Mouse (Mus musculus): Measurements from ENCODE around the gene Acbd3. TPM values are rescaled to one million over a fixed set of nuclear protein-coding genes. Genes with fewer than 3 reads are reported as not detected.

Gene Acbd3
- total and polyA plus RNA-seq, 3 experiments: 17.8 to 23.2 TPM; not detected in 1

DNA sequence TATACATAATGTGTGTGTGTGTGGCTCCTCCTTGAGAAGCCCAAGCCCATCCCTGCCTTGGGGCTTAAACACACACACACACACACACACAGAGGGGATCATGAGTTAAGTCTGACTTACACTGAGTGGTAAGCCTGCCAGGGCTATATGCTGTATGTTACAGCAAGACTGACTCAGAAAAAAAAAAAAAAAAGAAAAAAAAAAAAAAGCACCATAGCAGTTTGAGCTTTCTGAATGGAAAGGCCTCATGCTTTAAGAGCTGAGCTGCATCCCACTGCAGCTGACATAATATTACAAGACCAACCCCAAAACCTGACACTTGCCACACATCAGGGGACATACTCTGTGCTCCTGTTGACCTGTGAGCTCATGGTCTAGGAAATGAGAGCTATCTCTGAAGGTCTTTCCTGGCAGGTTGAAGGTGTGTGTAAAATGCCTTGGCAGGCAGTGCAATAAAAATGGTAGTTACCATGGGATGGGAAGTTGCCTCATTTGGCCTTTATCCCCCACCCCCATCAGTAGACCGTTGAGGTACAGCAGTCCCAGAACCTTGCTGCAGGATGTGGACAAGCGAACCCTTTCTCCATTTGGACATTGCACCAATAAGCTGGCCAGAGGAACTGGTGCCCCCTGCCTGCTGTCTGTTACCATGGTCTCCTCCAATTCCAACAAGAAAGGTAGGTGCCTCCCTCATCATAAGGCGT, 31.6 kb downstream of the Acbd3 start:
- Histone ChIP-seq H3K4me3 (ENCODE audit: control insufficient read depth in 1 of 2, insufficient read depth in 1 of 2, low read depth in 2 of 2, low read length in 2 of 2) (no peak overlapping the region), H3K9ac (ENCODE audit: control insufficient read depth, low read depth, low read length, poor library complexity, severe bottlenecking) (no peak overlapping the region), H3K36me3 (ENCODE audit: control insufficient read depth in 1 of 2, insufficient read depth in 2 of 2, low read length in 2 of 2) (peaks cover 0 to 2% of the 10 kb centered on the region in 2 experiments; a peak in 1 of 4 replicates), H3K4me1 (ENCODE audit: control insufficient read depth in 1 of 2, insufficient read depth in 2 of 2, low read length in 2 of 2) (no peaks in the 10 kb centered on the region), H3K27me3 (ENCODE audit: control insufficient read depth in 1 of 2, insufficient read depth in 2 of 2, low read length in 2 of 2) (no peaks in the 10 kb centered on the region), H3K9me3 (replicated peaks; ENCODE audit: insufficient read depth, low read length) (no peaks in the 10 kb centered on the region), H3K27ac (ENCODE audit: control insufficient read depth, low read depth, low read length) (no peak overlapping the region), H3K79me2 (ENCODE audit: control insufficient read depth, insufficient read depth, low read length, poor library complexity) (no peaks in the 10 kb centered on the region)
- TF ChIP-seq EP300 (IDR thresholded peaks at IDR 0.05; ENCODE audit: low read depth in 1 of 2, low read length in 2 of 2) (no peak), ZNF384 (IDR thresholded peaks at IDR 0.05; ENCODE audit: low read depth, low read length) (peak; percentile 81)
- no peak for DNase-seq (ENCODE audit: low read depth, low spot score)

DNA sequence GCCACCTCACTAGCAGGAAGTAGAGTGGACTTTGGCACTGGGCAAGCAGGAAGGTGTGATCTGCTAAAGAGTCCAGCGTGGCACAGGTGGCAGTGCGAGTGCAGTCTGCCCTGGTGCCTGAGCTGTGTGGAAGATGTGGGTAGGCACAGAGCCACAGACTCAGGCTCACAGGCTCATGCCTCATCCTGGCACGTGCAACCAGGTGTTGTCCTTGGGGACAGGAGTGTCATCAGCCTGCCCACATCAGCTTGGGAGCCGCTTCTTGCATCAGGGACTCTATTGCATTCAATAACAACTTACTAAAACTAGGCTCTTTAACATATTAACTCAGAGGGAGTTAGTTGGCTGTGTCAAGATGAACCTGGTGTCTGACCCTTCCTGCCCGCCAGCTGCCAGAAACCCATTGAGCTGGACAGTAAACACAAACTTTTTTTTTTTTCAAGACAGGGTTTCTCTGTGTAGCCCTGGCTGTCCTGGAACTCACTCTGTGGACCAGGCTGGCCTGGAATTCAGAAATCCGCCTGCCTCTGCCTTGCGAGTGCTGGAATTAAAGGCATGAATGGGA, 32.2 kb downstream of the Acbd3 start:
- no peak overlapping the region for H3K27ac ChIP-seq (ENCODE audit: control insufficient read depth, low read depth, low read length)
- no peak for TF ChIP-seq MYB (IDR thresholded peaks at IDR 0.05; ENCODE audit: low read depth, low read length)
- TF ChIP-seq HCFC1 (IDR thresholded peaks at IDR 0.05; ENCODE audit: low read depth, low read length): no peak
- TF ChIP-seq TAL1 (IDR thresholded peaks at IDR 0.05; ENCODE audit: low read length): no peak
- TF ChIP-seq CTCF (IDR thresholded peaks at IDR 0.05 in 2 of 3, conservative IDR thresholded peaks at IDR 0.05 in 1 of 3; ENCODE audit: control insufficient read depth in 1 of 3, insufficient read depth in 1 of 3, low read depth in 2 of 3, low read length in 3 of 3, poor library complexity in 1 of 3, severe bottlenecking in 1 of 3): no peak
- TF ChIP-seq EP300 (IDR thresholded peaks at IDR 0.05; ENCODE audit: low read depth in 1 of 2, low read length in 2 of 2): no peak
- no peak for TF ChIP-seq UBTF (IDR thresholded peaks at IDR 0.05; ENCODE audit: borderline replicate concordance, insufficient read depth, low read depth, low read length)
- no peak for TF ChIP-seq USF1 (IDR thresholded peaks at IDR 0.05; ENCODE audit: low read depth, low read length)
- no peaks in the 10 kb centered on the region for H3K4me1 ChIP-seq (ENCODE audit: control insufficient read depth in 1 of 2, insufficient read depth in 2 of 2, low read length in 2 of 2)
- H3K27me3 ChIP-seq (ENCODE audit: control insufficient read depth in 1 of 2, insufficient read depth in 2 of 2, low read length in 2 of 2): no peaks in the 10 kb centered on the region
- no peaks in the 10 kb centered on the region for H3K79me2 ChIP-seq (ENCODE audit: control insufficient read depth, insufficient read depth, low read length, poor library complexity)
- no peak overlapping the region for H3K4me3 ChIP-seq (ENCODE audit: control insufficient read depth in 1 of 2, insufficient read depth in 1 of 2, low read depth in 2 of 2, low read length in 2 of 2)
- H3K36me3 ChIP-seq (ENCODE audit: control insufficient read depth in 1 of 2, insufficient read depth in 2 of 2, low read length in 2 of 2): peaks cover 0 to 2% of the 10 kb centered on the region in 2 experiments; a peak in 1 of 4 replicates
- no peak for DNase-seq (ENCODE audit: low read depth, low spot score)
- no peaks in the 10 kb centered on the region for H3K9me3 ChIP-seq (replicated peaks; ENCODE audit: insufficient read depth, low read length)
- H3K9ac ChIP-seq (ENCODE audit: control insufficient read depth, low read depth, low read length, poor library complexity, severe bottlenecking): no peak overlapping the region

DNA sequence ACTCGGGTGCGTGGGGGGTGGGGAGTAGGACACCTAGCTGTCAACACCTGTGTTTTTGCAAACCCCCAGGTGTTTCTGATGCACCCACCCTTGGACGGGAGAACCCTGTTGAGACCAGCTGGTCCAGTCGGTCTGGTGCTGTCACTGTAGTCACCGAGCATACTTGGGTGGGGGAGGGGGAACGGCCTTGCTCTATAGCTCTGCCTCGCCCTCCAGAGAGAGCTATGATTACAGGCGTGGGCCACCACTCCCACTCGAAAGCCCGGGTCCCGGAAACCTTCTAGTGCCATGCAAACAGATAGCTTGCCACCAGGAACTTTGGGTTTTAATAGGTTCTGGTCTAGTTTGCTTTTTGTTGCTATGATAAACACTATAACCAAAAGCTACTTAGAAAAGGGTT, 36.3 kb downstream of the Acbd3 start:
- H3K9me3 ChIP-seq (replicated peaks; ENCODE audit: insufficient read depth, low read length): no peaks in the 10 kb centered on the region
- no peaks in the 10 kb centered on the region; a peak in 1 of 4 replicates for H3K36me3 ChIP-seq (ENCODE audit: control insufficient read depth in 1 of 2, insufficient read depth in 2 of 2, low read length in 2 of 2)
- no peak overlapping the region for H3K4me3 ChIP-seq (ENCODE audit: control insufficient read depth in 1 of 2, insufficient read depth in 1 of 2, low read depth in 2 of 2, low read length in 2 of 2)
- no peak overlapping the region for H3K27ac ChIP-seq (ENCODE audit: control insufficient read depth, low read depth, low read length)
- TF ChIP-seq TAL1 (IDR thresholded peaks at IDR 0.05; ENCODE audit: low read length): no peak
- TF ChIP-seq ZMIZ1 (IDR thresholded peaks at IDR 0.05; ENCODE audit: low read depth, low read length): no peak
- TF ChIP-seq NRF1 (IDR thresholded peaks at IDR 0.05; ENCODE audit: insufficient read depth, low read depth, low read length, poor library complexity, severe bottlenecking): no peak
- no peak for TF ChIP-seq ZC3H11A (IDR thresholded peaks at IDR 0.05; ENCODE audit: low read depth, low read length)
- no peaks in the 10 kb centered on the region for H3K27me3 ChIP-seq (ENCODE audit: control insufficient read depth in 1 of 2, insufficient read depth in 2 of 2, low read length in 2 of 2)
- H3K4me1 ChIP-seq (ENCODE audit: control insufficient read depth in 1 of 2, insufficient read depth in 2 of 2, low read length in 2 of 2): peaks cover 2 to 9% of the 10 kb centered on the region in 2 experiments; a peak in 3 of 4 replicates
- H3K9ac ChIP-seq (ENCODE audit: control insufficient read depth, low read depth, low read length, poor library complexity, severe bottlenecking): no peak overlapping the region
- no peak for DNase-seq (ENCODE audit: low read depth, low spot score)
- no peaks in the 10 kb centered on the region for H3K79me2 ChIP-seq (ENCODE audit: control insufficient read depth, insufficient read depth, low read length, poor library complexity)

Measured in MEL (cell line).